In genomic region chr8:70754043-70754870, GRCm38 (mm10) we compare ENCODE assay signal across 8 mouse cellular contexts. TPM values are rescaled to one million over a fixed set of nuclear protein-coding genes. Genes with fewer than 3 reads are reported as not detected.
DNase-seq lines count a peak whose midpoint lies in the region; ATAC-seq lines count a peak whose summit lies in the region.

TSS of gene Rab3a (plus strand) at chr8:70754679.

- no peaks in the 10 kb centered on the region for H3K9me3 ChIP-seq in hindbrain, embryonic 15.5 days

- H3K27me3 ChIP-seq in hindbrain, embryonic 15.5 days = 0 out of 2 replicates have a peak, but pooled peaks cover 3% of the 10 kb centered on the region

- ATAC-seq in hindbrain, embryonic 15.5 days (ENCODE audit: low FRiP score, low read depth) = peak; percentile 97

- peak within 1 kb of the TSS; percentile 84 for H3K4me3 ChIP-seq in hindbrain, embryonic 15.5 days

- peak; percentile 99 for DNase-seq in R1 (ENCODE audit: low read depth, low spot score)
- DNase-seq in cerebellum, postnatal 25 days = peak; percentile 94 to 96
- DNase-seq in frontal cortex, postnatal 36 days (ENCODE audit: low spot score in 2 of 2) = peak; percentile 96 to 97
- DNase-seq in left cerebral cortex, adult 11 months (ENCODE audit: low spot score) = peak; percentile 97
- peak; percentile 97 to 99 for DNase-seq in lung, postnatal 4 days
- peak; percentile 94 for DNase-seq in retina, postnatal 7 days (ENCODE audit: low read depth, low spot score)
- DNase-seq in urinary bladder, adult 2 months (ENCODE audit: low spot score) = peak; percentile 85

- peak within 1 kb of the TSS; percentile 79 for H3K4me2 ChIP-seq in hindbrain, embryonic 15.5 days

- H3K4me1 ChIP-seq in hindbrain, embryonic 15.5 days (replicated peaks) = peaks cover 52% of the 10 kb centered on the region

- WGBS in hindbrain, embryonic 15.5 days = 8% methylated on average over 37 of the region's 37 CpGs

- H3K9ac ChIP-seq in hindbrain, embryonic 15.5 days = peak within 1 kb of the TSS; percentile 97

- H3K27ac ChIP-seq in hindbrain, embryonic 15.5 days (replicated peaks) = peak within 1 kb of the TSS; percentile 97

- H3K36me3 ChIP-seq in hindbrain, embryonic 15.5 days = peaks cover 17% of the 10 kb centered on the region

RNA-seq across cellular contexts. Expression of gene Rab3a, which starts in this region (rescaled TPM):
- polyA plus RNA-seq in hindbrain, embryonic 15.5 days (2015; fragmentation: Nextera tagmentation; extraction: Ambion mirVana) = 503 and 561 TPM in 2 replicates
- 34.1 and 35.3 TPM in 2 replicates for polyA plus RNA-seq in urinary bladder, adult 2 months (2012; rRNA removed)

Comparison
In these comparisons a context has a peak if more than half of its experiments do, and no peak if none do; other contexts are left out.
1. Peak in every context shown above with its lines: DNase-seq, ATAC-seq, H3K4me3 ChIP-seq and H3K27ac ChIP-seq.
2. RNA of gene Rab3a (polyA plus RNA-seq): 503 to 561 TPM in hindbrain, embryonic 15.5 days; 34.1 to 35.3 TPM in urinary bladder, adult 2 months; every median in the first group is over 10 times any median in the second.